Mouse (Mus musculus): ENCODE data around the gene Ganc.
A peak's percentile ranks its signal among the peaks of the same experiment; 100 is the strongest.

Gene Ganc

DNA sequence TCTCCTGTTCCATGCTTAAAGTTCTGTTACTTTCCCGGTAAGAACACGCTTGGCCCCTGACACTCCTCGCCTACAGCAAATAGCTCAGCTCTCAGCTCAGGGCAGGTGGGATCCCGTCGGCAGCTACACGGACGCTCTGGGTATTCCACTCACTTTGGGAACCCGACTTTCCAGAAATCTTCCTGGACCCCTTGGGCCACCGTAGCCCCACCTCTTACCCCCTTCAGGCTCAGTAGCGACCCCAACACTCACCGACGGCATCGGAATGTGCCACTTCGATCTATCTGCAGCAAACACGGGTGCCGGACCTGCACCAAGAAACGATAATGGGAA lies at the start of gene Ganc:
TSS of gene Ganc (plus strand) at position 244 of the 333 bp plus-strand sequence.
- no peak for DNase-seq

- DNase-seq: no peak
Observed at GRCm38 (mm10) chr2:120360425-120360824, 43.3 kb upstream of the Ganc start.

- no peak for DNase-seq
Observed at GRCm38 (mm10) chr2:120366501-120366900, 37.2 kb upstream of the Ganc start.

DNA sequence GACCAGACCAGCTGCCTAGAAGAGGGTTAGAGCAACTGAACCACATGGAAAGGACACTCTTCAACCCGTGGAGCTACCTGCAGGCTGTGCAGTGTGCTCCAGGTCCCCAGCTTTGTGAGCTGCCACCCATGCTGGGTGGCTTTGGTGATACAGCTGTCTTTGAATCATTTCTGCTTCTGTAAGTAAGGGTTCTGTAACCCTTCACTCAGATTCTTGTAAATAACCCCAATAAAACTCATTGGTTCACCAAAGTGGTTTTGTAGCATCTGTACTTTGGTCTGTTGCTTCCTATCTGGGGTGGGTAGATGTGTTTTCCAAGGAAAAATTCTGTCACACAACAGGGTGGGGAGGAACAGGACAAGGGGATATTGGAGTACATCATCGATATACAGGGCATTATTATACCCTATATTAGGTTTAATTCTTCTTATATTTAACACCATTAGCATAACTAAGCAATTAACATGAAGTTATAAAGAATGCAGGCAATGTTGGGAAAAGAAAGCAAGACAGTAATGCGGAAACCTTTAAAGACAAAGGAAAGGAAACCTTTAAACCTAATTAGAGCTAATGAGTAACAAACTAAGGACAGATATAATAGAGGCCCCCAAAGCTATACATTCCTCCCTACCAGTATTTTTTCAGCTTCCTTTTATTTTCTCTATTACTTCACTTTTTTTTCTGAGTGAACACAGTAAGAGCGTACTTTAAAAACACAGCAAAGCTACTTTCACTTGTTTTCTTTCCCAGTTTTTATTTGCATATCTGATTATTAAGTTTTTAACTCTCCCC lies 36.1 kb upstream of the Ganc start:
- DNase-seq: no peak

DNA sequence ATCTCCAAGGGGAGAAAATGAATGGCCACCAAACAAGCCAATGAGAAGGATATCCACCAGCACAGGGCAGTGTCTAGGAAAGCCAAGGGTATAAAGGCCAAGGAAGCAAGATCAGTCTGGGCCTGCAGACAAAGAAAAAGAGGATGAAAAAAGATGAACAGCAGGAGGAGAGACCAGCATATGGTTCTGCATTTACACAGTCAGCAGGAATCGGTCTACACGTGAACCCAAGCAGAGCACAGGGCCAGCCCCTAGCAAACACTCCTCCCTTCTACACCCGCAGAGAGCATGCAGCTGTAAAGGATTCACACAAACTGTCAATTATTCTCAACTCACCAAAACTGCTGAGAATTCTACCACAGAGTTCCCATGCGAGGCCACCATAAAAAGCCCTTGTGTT lies 29.8 kb upstream of the Ganc start:
- DNase-seq: no peak

GRCm38 (mm10) chr2:120386264-120386663 lies 17.4 kb upstream of the Ganc start:
- DNase-seq: no peak

DNA sequence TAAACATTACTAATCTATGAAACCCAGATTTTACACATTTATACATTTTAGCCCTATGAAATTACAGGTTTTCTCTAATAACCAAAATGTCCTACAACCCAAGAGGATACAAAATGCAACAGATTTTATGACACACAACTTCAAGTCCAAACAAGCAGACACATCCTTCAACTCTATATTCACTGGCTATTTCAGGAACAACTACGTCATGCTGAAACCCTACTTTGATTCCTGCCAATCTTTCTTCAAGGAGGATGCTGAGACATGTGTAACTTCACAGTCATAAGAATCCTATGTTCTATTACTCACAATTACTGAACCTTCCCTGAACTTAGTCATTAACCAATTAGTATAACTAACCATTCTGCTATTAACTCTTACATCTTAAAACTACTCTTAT lies 16.4 kb upstream of the Ganc start:
- no peak for DNase-seq

GRCm38 (mm10) chr2:120389376-120389775 lies 14.3 kb upstream of the Ganc start:
- DNase-seq: no peak

- no peak for DNase-seq
Observed at GRCm38 (mm10) chr2:120390934-120391333, 12.8 kb upstream of the Ganc start.

DNA sequence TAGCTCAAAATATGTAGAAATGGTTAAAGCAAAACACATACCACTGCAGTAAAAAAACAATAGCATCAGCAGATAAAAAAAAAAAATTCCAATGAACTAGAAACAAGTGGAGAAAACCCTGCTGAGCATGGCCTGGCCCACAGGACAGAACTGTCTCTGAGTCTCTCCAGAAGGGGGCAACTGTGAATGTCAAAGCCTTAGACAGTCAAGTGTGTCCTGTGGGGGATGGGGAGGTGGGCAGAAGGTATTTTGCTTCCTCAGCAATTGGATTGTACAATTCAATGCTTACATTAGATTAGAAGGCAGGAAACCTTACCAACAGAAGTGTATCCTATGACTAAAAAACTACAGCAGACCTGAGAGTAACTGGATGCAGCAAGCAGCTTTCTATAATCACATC lies 11.3 kb upstream of the Ganc start:
- no peak for DNase-seq

- DNase-seq: no peak
Observed at GRCm38 (mm10) chr2:120397951-120398350, 5.7 kb upstream of the Ganc start.

DNA sequence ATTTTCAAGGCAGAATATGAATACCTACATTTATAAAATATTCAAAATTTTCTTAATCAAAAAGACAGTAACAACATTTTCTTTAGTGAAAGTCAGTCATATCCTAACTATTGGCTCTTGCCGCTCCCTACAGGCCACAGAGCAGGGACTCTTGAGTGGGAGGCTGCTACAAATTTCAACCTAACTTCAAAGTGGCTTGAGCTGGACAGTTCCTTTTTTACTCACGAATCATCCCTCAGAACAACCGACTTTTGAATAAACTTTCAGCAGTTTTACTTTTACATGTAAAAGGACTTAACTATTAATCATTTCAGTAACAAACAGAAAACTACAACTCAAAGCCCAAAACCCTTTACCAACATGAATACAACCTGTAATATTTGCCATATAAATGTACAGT lies 883 bp upstream of the Ganc start:
- DNase-seq: no peak

- DNase-seq: peak; percentile 95
Observed at GRCm38 (mm10) chr2:120403986-120404822, 508 bp downstream of the Ganc start, which contains the start of gene Tmem87a. Gene Tmem87a, minus strand, starts transcription at chr2:120404113.

- no peak for DNase-seq
Observed at GRCm38 (mm10) chr2:120404823-120405765, 1.4 kb downstream of the Ganc start.

DNA sequence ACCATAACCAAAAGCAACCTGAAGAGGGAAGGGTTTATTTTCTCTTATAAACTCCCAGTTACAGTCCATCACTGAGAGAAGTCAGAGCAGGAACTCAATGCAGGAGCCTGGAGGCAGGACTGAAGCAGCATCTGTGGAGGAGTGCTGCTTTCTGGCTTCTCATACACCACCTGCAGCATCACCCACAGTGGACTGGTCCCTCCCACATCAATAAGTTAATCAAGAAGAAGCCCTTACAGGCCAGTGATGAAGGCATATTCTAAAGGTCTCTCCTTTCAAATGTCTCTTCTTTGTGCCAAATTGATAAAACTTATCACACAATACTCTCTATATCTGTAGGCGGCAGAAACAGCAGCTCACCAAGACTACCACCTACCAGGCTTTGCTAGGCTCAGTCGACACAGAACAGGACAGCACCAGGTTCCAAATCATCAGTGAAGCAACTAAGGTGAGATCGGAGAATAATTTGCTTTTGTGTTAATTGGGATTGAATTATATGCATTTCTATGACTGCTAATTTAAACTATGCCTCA lies 7.5 kb downstream of the Ganc start:
- DNase-seq: peak; percentile 33

- DNase-seq: no peak
Observed at GRCm38 (mm10) chr2:120414113-120414512, 10.4 kb downstream of the Ganc start.

DNA sequence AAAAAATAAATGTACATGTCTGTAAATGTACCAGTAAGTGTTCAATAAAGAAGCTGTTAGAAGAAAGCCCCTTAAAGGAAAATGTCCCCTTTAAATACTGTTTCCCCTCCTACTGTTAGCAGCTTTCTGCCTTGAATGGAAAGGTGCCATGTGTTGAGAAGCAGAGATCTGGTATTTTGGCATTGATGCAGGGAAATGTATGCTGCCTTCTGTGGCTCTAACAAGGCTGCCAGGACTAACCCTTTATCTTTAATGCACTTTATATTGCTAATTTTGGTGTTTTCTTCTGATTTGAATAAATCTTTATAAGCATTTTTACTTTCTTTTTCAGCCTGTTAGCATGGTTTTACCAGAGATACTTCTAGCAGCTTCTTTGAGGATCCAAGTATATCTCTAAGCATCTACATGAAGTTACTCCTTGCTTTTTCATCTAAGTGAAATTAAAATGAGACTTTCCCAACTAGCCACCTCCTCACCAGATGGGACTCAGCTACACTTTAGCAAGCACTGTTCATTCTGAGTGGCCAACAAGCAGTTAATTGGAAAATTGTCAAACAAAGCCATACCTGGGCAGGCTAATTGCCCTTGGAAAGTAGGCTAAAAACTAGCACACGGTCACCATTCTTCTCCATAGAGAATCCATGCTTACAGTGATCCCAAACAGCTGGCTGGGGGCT lies 11.2 kb downstream of the Ganc start:
- no peak for DNase-seq

DNA sequence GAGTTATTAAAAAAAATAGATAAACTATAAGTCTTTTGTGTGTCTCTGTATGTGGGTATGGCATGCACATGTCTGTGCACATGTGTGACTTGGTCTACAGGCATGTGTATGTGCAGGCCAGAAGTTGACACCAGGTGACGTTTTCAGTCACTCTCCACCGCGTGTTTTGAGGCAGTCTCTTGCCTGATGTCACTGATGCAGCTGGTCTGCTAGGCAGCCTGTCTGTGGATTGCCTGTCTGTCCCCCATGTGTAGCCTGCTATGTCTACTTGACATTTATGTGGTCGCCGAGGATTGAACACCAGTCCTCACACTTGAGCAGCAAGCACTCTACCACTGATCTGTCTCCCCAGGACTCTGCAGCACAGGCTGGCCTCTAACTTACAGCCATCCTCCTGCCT lies 20.7 kb downstream of the Ganc start:
- no peak for DNase-seq

DNA sequence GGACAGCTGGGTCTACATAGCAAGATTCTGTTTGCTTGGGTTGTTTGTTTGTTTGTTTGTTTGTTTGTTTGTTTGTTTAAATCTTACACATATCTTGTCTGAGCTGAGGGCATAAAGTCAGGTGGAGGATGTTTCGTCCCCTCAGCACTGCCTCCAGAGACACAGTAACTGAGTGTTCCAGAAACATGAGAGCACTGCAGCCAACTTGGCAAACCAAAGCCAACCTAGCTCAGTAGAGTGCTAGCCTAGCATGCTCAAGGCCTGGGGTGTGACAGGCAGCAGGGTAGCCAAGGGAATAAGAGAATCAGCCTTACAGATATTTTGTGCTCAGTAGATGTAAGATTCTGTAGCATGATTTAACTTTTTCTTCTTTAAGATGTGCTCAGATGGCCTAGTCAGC lies 40.8 kb downstream of the Ganc start:
- no peak for DNase-seq

DNA sequence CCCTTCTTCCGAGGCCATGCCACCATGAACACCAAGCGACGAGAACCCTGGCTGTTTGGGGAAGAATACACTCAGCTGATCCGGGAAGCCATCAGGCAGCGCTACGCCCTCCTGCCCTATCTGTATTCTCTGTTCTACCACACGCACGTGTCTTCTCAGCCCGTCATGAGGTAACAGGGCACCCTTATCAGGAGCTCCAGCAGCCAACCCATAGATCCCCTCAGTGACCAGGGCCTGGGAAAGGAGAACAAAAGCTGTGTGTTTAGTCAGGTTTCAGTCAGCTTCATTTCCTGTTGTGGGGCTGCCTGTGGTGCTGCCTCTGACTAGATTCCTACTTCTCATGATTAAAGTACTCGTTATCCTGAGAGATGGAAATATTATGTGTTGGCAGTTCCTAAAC lies 42.7 kb downstream of the Ganc start:
- peak; percentile 74 for DNase-seq

GRCm38 (mm10) chr2:120447306-120447705 lies 43.6 kb downstream of the Ganc start:
- peak; percentile 23 for DNase-seq

GRCm38 (mm10) chr2:120450724-120451123 lies 47.0 kb downstream of the Ganc start:
- DNase-seq: no peak
